ENCODE assay signal across 7 mouse cellular contexts in genomic region chr6:92812702-92813370, GRCm38 (mm10). TPM values are rescaled to one million over a fixed set of nuclear protein-coding genes. Genes with fewer than 3 reads are reported as not detected.
DNase-seq lines count a peak whose midpoint lies in the region; ATAC-seq lines count a peak whose summit lies in the region.

No protein-coding gene starts in this region.

- DNase-seq in left cerebral cortex, postnatal 25 days (ENCODE audit: low spot score in 2 of 2): peak; percentile 12
- DNase-seq in left cerebral cortex, adult 11 months (ENCODE audit: low spot score): no peak
- peak; percentile 23 to 32 for DNase-seq in cerebellum, adult 18-20 months
- DNase-seq in heart, adult 8-10 months (ENCODE audit: low spot score): peak; percentile 63
- peak; percentile 31 to 46 for DNase-seq in layer of hippocampus, postnatal 10 days (ENCODE audit: low spot score in 2 of 2)
- no peak for DNase-seq in B cell, adult 2 months

- no peak for ATAC-seq in megakaryocyte, adult 5-6 weeks (ENCODE audit: poor library complexity, severe bottlenecking)

- intact Hi-C loops in left cerebral cortex, postnatal 25 days (cut with DNase I): no loop called here

RNA-seq across cellular contexts. Expression of gene A730049H05Rik, which starts 3.4 kb away (rescaled TPM):
- under 1 TPM in 1 of 2 experiments, not detected in 1; 0.16 TPM for total RNA-seq in left cerebral cortex, postnatal 25 days (2021)
- under 1 TPM; 0.11 to 0.22 (median 0.16) TPM for total RNA-seq in heart, adult 8-10 months (2022)
- total RNA-seq in layer of hippocampus, postnatal 10 days (2021): under 1 TPM; 0.16 to 0.20 TPM
- total RNA-seq in megakaryocyte, adult 5-6 weeks (2015): not detected in 2 replicates
- not detected in 2 replicates for total RNA-seq in megakaryocyte, adult 5-6 weeks (2017)

RNA-seq across cellular contexts. Expression of gene Gm15737, which starts 56.3 kb away (rescaled TPM):
- not detected for total RNA-seq in left cerebral cortex, postnatal 25 days (2021)
- under 1 TPM; 0.20 to 0.72 (median 0.27) TPM for total RNA-seq in heart, adult 8-10 months (2022)
- not detected for total RNA-seq in layer of hippocampus, postnatal 10 days (2021)
- total RNA-seq in megakaryocyte, adult 5-6 weeks (2015): not detected in 2 replicates
- not detected in 2 replicates for total RNA-seq in megakaryocyte, adult 5-6 weeks (2017)

Comparison
In these comparisons a context has a peak if more than half of its experiments do, and no peak if none do; other contexts are left out.
1. DNase-seq: peak in left cerebral cortex, postnatal 25 days (2 of 2), cerebellum, adult 18-20 months (2 of 2), heart, adult 8-10 months (single experiment) and layer of hippocampus, postnatal 10 days (2 of 2); none in left cerebral cortex, adult 11 months (single experiment) and B cell, adult 2 months (0 of 2).